Mouse (Mus musculus) ovary, postnatal 10 days (tissue): ENCODE measurements around the gene Gm21103.
"Not testable (repeated sequence)": the region's sequence is repeated elsewhere in the genome, so short reads cannot be mapped to it uniquely, and the experiment has no call there.

ENCODE experiments used
- DNase-seq: peaks from one replicate; pipeline ENCODE4 v3.0.0; 2022; ENCODE audit warnings: low spot score

The Gm21103 gene

GRCm38 (mm10) chr14:6304743-6305142 lies at the start of gene Gm21103:
Gm21103 (minus strand) TSS chr14:6304843.
- DNase-seq, result not testable (repeated sequence)

GRCm38 (mm10) chr14:6343578-6343977 lies 38.9 kb upstream of the Gm21103 start, which contains the start of gene Gm3618:
Gm3618 (minus strand) TSS chr14:6343678.
- DNase-seq, result not testable (repeated sequence)

- DNase-seq, result peak; percentile 23
Measured at GRCm38 (mm10) chr14:6286931-6287715, 17.5 kb downstream of the Gm21103 start, which contains the start of gene Gm3411. Gm3411 (minus strand) TSS chr14:6287250.
